Mouse (Mus musculus) heart, adult 2 months (tissue): ENCODE measurements at regions not wholly inside any gene's neighbourhood (a gene's known extent, or its start where the extent isn't known, plus 50 kb on each side); places are given as distances from the start of the nearest gene placed in this dataset.
A peak's percentile ranks its signal among the peaks of the same experiment; 100 is the strongest.
"Not testable (repeated sequence)": the region's sequence is repeated elsewhere in the genome, so short reads cannot be mapped to it uniquely, and the experiment has no call there.

ENCODE experiments used
- DNase-seq, 2 experiments: peaks; one replicate each; pipeline ENCODE4 v3.0.0; 2021
- H3K27ac ChIP-seq: fragments of 200-600 bp; 2 replicates; pipeline ENCODE4 v1.8.1; 2022
- H3K27me3 ChIP-seq: fragments of 200-500 bp; 2 replicates; pipeline ENCODE4 v1.6.1; 2012; ENCODE audit warnings: mild to moderate bottlenecking, low read length, inconsistent platforms, mixed read lengths; ENCODE audit not compliant: control insufficient read depth, insufficient read depth
- H3K36me3 ChIP-seq: fragments of 200-500 bp; 2 replicates; pipeline ENCODE4 v1.6.1; 2012; ENCODE audit warnings: low read length, inconsistent platforms; ENCODE audit not compliant: control insufficient read depth, insufficient read depth
- H3K4me1 ChIP-seq: fragments of 200-500 bp; 2 replicates; pipeline ENCODE4 v1.6.1; 2011; ENCODE audit warnings: low read length; ENCODE audit not compliant: control insufficient read depth, insufficient read depth
- H3K4me3 ChIP-seq: fragments of 200-600 bp; 2 replicates; pipeline ENCODE4 v1.8.1; 2022
- H3K79me2 ChIP-seq: fragments of 200-500 bp; replicated peaks from 2 replicates; pipeline ENCODE4 v1.6.1; 2012; ENCODE audit warnings: mild to moderate bottlenecking, inconsistent platforms, low read length, moderate library complexity, mixed read lengths; ENCODE audit not compliant: control insufficient read depth, insufficient read depth
- H3K9ac ChIP-seq: fragments of 200-500 bp; 2 replicates; pipeline ENCODE4 v1.6.1; 2012; ENCODE audit warnings: low read depth, mild to moderate bottlenecking, control low read depth, inconsistent platforms, low read length, mixed read lengths
- CTCF ChIP-seq: fragments of 200-600 bp; IDR thresholded peaks from 2 replicates; pipeline ENCODE4 v1.8.1; 2022; ENCODE audit warnings: antibody characterized with exemption, mild to moderate bottlenecking, moderate library complexity
- EP300 ChIP-seq: fragments of 200-500 bp; IDR thresholded peaks from 2 replicates; pipeline ENCODE4 v1.6.1; 2011; ENCODE audit warnings: low read depth, low read length, control low read depth; ENCODE audit not compliant: insufficient read depth
- POLR2A ChIP-seq: fragments of 200-500 bp; IDR thresholded peaks from 2 replicates; pipeline ENCODE4 v1.6.1; 2011; ENCODE audit warnings: mild to moderate bottlenecking, low read depth, low read length, control low read depth; ENCODE audit not compliant: insufficient read depth
- WGBS: fragments of 180-500 bp; shearing (Covaris S2); methylation state at CpG from one replicate; pipeline ENCODE4 v1.1.7; 2018; 5-methylcytosine and 5-hydroxymethylcytosine counted together
- intact Hi-C: fragments of 180-260 bp; cut with DNase I; formaldehyde crosslinking; loops from one replicate; pipeline ENCODE4 v1.15.1; 2025

- intact Hi-C loops: no loop called here
- TF ChIP-seq EP300 (no peak), POLR2A (no peak), CTCF (no peak)
- no peak for DNase-seq
- no peak overlapping the region for H3K27ac ChIP-seq
- WGBS: 12% methylated on average over 7 of the region's 7 CpGs
- no peak overlapping the region for H3K4me3 ChIP-seq
- no peaks in the 10 kb centered on the region for H3K27me3 ChIP-seq
- no peaks in the 10 kb centered on the region for H3K36me3 ChIP-seq
- H3K9ac ChIP-seq: no peak overlapping the region
- no peaks in the 10 kb centered on the region for H3K79me2 ChIP-seq
- H3K4me1 ChIP-seq: no peaks in the 10 kb centered on the region
Observed at GRCm38 (mm10) chr11:25057093-25057521, 979.3 kb downstream of the Bcl11a start.

GRCm38 (mm10) chr11:25057543-25057942 is 979.7 kb downstream of the Bcl11a start:
- TF ChIP-seq CTCF: no peak
- no peak for TF ChIP-seq EP300
- no peak for TF ChIP-seq POLR2A
- no peaks in the 10 kb centered on the region for H3K27me3 ChIP-seq
- H3K27ac ChIP-seq: no peak overlapping the region
- no peak overlapping the region for H3K4me3 ChIP-seq
- H3K9ac ChIP-seq: no peak overlapping the region
- WGBS: 26% methylated on average over 2 of the region's 2 CpGs
- H3K36me3 ChIP-seq: no peaks in the 10 kb centered on the region
- DNase-seq: no peak
- intact Hi-C loops: no loop called here
- H3K4me1 ChIP-seq: no peaks in the 10 kb centered on the region
- H3K79me2 ChIP-seq: no peaks in the 10 kb centered on the region

GRCm38 (mm10) chr11:25063042-25063441 is 985.2 kb downstream of the Bcl11a start:
- Histone ChIP-seq H3K27me3 (no peaks in the 10 kb centered on the region), H3K4me3 (no peak overlapping the region), H3K27ac (no peak overlapping the region), H3K4me1 (no peaks in the 10 kb centered on the region), H3K79me2 (no peaks in the 10 kb centered on the region), H3K9ac (no peak overlapping the region), H3K36me3 (no peaks in the 10 kb centered on the region)
- no peak for DNase-seq
- intact Hi-C loops: no loop called here
- TF ChIP-seq CTCF (no peak), EP300 (no peak), POLR2A (no peak)
- WGBS: 54% methylated on average over 4 of the region's 4 CpGs

- intact Hi-C loops: no loop called here
- Histone ChIP-seq H3K36me3 (no peaks in the 10 kb centered on the region), H3K9ac (no peak overlapping the region), H3K79me2 (no peaks in the 10 kb centered on the region), H3K27ac (no peak overlapping the region), H3K27me3 (no peaks in the 10 kb centered on the region), H3K4me1 (no peaks in the 10 kb centered on the region), H3K4me3 (no peak overlapping the region)
- TF ChIP-seq POLR2A (no peak), CTCF (no peak), EP300 (no peak)
- WGBS: 63% methylated on average over 2 of the region's 2 CpGs
- DNase-seq: no peak
Observed at GRCm38 (mm10) chr11:25063978-25064377, 986.1 kb downstream of the Bcl11a start.

GRCm38 (mm10) chr11:25099976-25100375 is 1022.1 kb downstream of the Bcl11a start:
- H3K4me1 ChIP-seq, DNase-seq, H3K9ac ChIP-seq, H3K36me3 ChIP-seq, H3K4me3 ChIP-seq, H3K27me3 ChIP-seq, intact Hi-C loops, H3K27ac ChIP-seq, H3K79me2 ChIP-seq: not testable (repeated sequence)
- WGBS: 88% methylated on average over 3 of the region's 3 CpGs

GRCm38 (mm10) chr11:25104432-25104831 is 1026.6 kb downstream of the Bcl11a start:
- no peak for TF ChIP-seq EP300
- no peak for TF ChIP-seq CTCF
- TF ChIP-seq POLR2A: no peak
- H3K36me3 ChIP-seq: no peaks in the 10 kb centered on the region
- no peaks in the 10 kb centered on the region for H3K79me2 ChIP-seq
- no peak overlapping the region for H3K9ac ChIP-seq
- peak in 1 of 2 experiments; percentile 2 for DNase-seq
- H3K27me3 ChIP-seq: no peaks in the 10 kb centered on the region
- WGBS: 55% methylated on average over 8 of the region's 8 CpGs
- no peaks in the 10 kb centered on the region for H3K4me1 ChIP-seq
- no peak overlapping the region for H3K27ac ChIP-seq
- intact Hi-C loops: no loop called here
- H3K4me3 ChIP-seq: no peak overlapping the region
